Mouse (Mus musculus): Measurements from ENCODE around the gene Tut1.

DNA sequence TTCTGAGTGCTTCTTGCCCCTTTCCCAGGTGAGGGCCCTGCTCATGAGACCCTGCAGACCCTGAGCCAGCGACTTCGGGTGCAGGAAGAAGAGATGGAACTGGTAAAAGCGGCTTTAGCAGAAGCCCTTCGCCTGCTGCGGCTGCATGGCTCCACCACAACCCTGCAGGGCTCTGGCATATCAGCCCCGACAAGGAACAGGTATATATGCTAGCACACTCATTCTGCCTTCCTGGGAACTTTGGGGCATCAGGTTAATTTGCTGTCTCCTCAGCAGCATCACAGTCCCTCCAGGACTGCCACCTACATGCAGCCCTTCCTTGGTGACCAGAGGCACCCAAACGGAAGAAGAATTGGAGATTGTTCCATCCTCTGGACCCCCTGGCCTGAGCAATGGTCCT, 22.9 kb upstream of the Tut1 start:
- TF ChIP-seq CTCF (IDR thresholded peaks at IDR 0.05; ENCODE audit: borderline replicate concordance, insufficient read depth, low read depth, low read length) (no peak), POLR2A (IDR thresholded peaks at IDR 0.05; ENCODE audit: borderline replicate concordance, insufficient read depth, low read length) (no peak)
